Mouse (Mus musculus) forelimb bud, embryonic 11.5 days (tissue): ENCODE measurements at regions not wholly inside any gene's neighbourhood (a gene's known extent, or its start where the extent isn't known, plus 50 kb on each side); places are given as distances from the start of the nearest gene placed in this dataset.
"Not testable (repeated sequence)": the region's sequence is repeated elsewhere in the genome, so short reads cannot be mapped to it uniquely, and the experiment has no call there.

ENCODE experiments used
- DNase-seq: peaks from one replicate; pipeline ENCODE4 v3.0.0-alpha.2; 2012; ENCODE audit warnings: low read depth, low spot score

- DNase-seq, result no peak
Measured at GRCm38 (mm10) chr11:41261254-41261653, 506.1 kb upstream of the Ccng1 start.

GRCm38 (mm10) chr11:41259915-41260619 lies 505.0 kb upstream of the Ccng1 start:
- DNase-seq, result peak; percentile 14

GRCm38 (mm10) chr11:41214501-41214900 lies 459.4 kb upstream of the Ccng1 start:
- not testable (repeated sequence) for DNase-seq

GRCm38 (mm10) chr11:41202228-41202627 lies 447.1 kb upstream of the Ccng1 start:
- DNase-seq, result peak; percentile 40

GRCm38 (mm10) chr11:41193981-41194380 lies 438.9 kb upstream of the Ccng1 start:
- DNase-seq, result no peak

GRCm38 (mm10) chr11:41160492-41161175 lies 405.5 kb upstream of the Ccng1 start:
- no peak for DNase-seq

- DNase-seq, result no peak
Measured at GRCm38 (mm10) chr11:41159927-41160326, 404.8 kb upstream of the Ccng1 start.

- DNase-seq, result no peak
Measured at GRCm38 (mm10) chr11:41158761-41159596, 403.9 kb upstream of the Ccng1 start.

GRCm38 (mm10) chr11:41157321-41157720 lies 402.2 kb upstream of the Ccng1 start:
- DNase-seq, result no peak
